Comparison of ENCODE assay signal across 8 mouse cellular contexts in genomic region chr14:54152485-54153235, GRCm38 (mm10).
DNase-seq lines count a peak whose midpoint lies in the region; ATAC-seq and TF ChIP-seq lines count a peak whose summit lies in the region.

No protein-coding gene starts in this region.

- peak; percentile 60 for TF ChIP-seq CTCF in forebrain, postnatal 0 days (IDR thresholded peaks at IDR 0.05; ENCODE audit: low read depth)
- peak; percentile 59; the same call in 1 of the 2 replicates for TF ChIP-seq CTCF in brain, embryonic 14.5 days (IDR thresholded peaks at IDR 0.05; ENCODE audit: borderline replicate concordance, extremely low read depth, insufficient read depth, insufficient read length)
- TF ChIP-seq CTCF in stomach, postnatal 0 days (IDR thresholded peaks at IDR 0.05; ENCODE audit: low read depth), result peak; percentile 84

- H3K27me3 ChIP-seq in forebrain, postnatal 0 days (ENCODE audit: insufficient read depth, low read length), result no peaks in the 10 kb centered on the region
- no peaks in the 10 kb centered on the region for H3K27me3 ChIP-seq in forebrain, embryonic 15.5 days
- no peaks in the 10 kb centered on the region for H3K27me3 ChIP-seq in stomach, postnatal 0 days (ENCODE audit: control insufficient read depth, insufficient read depth, low read length)

- no peak for TF ChIP-seq POLR2A in brain, embryonic 14.5 days (IDR thresholded peaks at IDR 0.05; ENCODE audit: borderline replicate concordance, extremely low read depth, insufficient read depth, insufficient read length, poor library complexity, severe bottlenecking)

- no peak for TF ChIP-seq EP300 in stomach, postnatal 0 days (optimal IDR thresholded peaks at IDR 0.05)

- peak; percentile 46 for DNase-seq in forebrain, postnatal 0 days
- peak; percentile 82 for DNase-seq in brain, embryonic 14.5 days (ENCODE audit: low read depth)
- peak; percentile 56 for DNase-seq in forelimb bud, embryonic 11.5 days (ENCODE audit: low read depth, low spot score)
- DNase-seq in induced T-regulatory cell, adult 2 months (ENCODE audit: low read depth), result peak; percentile 9
- peak; percentile 30 to 70 for DNase-seq in left cerebral cortex, postnatal 10 days (ENCODE audit: extremely low spot score in 1 of 2, low spot score in 2 of 2)
- DNase-seq in mesoderm, embryonic 11.5 days (ENCODE audit: low read depth, low spot score), result peak; percentile 65
- peak; percentile 77 for DNase-seq in stomach, postnatal 0 days (ENCODE audit: low spot score)

- intact Hi-C loops in left cerebral cortex, postnatal 10 days (cut with DNase I), result loop anchor here (2.0 to 5.0 kb wide), 2 partner anchors 70 to 88 kb away; no protein-coding TSS in a partner anchor

- H3K4me3 ChIP-seq in forebrain, postnatal 0 days (ENCODE audit: low read depth, low read length), result no peak overlapping the region
- H3K4me3 ChIP-seq in forebrain, embryonic 15.5 days, result no peak overlapping the region
- H3K4me3 ChIP-seq in stomach, postnatal 0 days (ENCODE audit: low read depth, low read length), result no peak overlapping the region

- H3K9ac ChIP-seq in forebrain, postnatal 0 days, result no peak overlapping the region
- H3K9ac ChIP-seq in forebrain, embryonic 15.5 days (replicated peaks), result no peak overlapping the region
- H3K9ac ChIP-seq in stomach, postnatal 0 days (ENCODE audit: low read length), result no peak overlapping the region

- no peak overlapping the region for H3K4me2 ChIP-seq in forebrain, postnatal 0 days (ENCODE audit: low read depth)
- no peak overlapping the region for H3K4me2 ChIP-seq in forebrain, embryonic 15.5 days (replicated peaks)
- no peak overlapping the region for H3K4me2 ChIP-seq in stomach, postnatal 0 days (replicated peaks; ENCODE audit: low read depth)

- no peaks in the 10 kb centered on the region for H3K36me3 ChIP-seq in forebrain, postnatal 0 days (ENCODE audit: insufficient read depth)
- no peaks in the 10 kb centered on the region for H3K36me3 ChIP-seq in forebrain, embryonic 15.5 days
- no peaks in the 10 kb centered on the region for H3K36me3 ChIP-seq in stomach, postnatal 0 days (ENCODE audit: control insufficient read depth, insufficient read depth, low read length)

- H3K9me3 ChIP-seq in forebrain, postnatal 0 days (ENCODE audit: low read length), result no peaks in the 10 kb centered on the region
- no peaks in the 10 kb centered on the region for H3K9me3 ChIP-seq in forebrain, embryonic 15.5 days
- no peaks in the 10 kb centered on the region for H3K9me3 ChIP-seq in stomach, postnatal 0 days (ENCODE audit: control insufficient read depth, low read length)

- no peak for ATAC-seq in forebrain, postnatal 0 days
- ATAC-seq in forebrain, embryonic 15.5 days (replicated peaks), result no peak
- ATAC-seq in stomach, postnatal 0 days (ENCODE audit: low FRiP score, low TSS enrichment), result no peak

- H3K27ac ChIP-seq in forebrain, postnatal 0 days (ENCODE audit: low read depth, low read length), result no peak overlapping the region
- no peak overlapping the region for H3K27ac ChIP-seq in forebrain, embryonic 15.5 days (replicated peaks)
- no peak overlapping the region for H3K27ac ChIP-seq in stomach, postnatal 0 days (replicated peaks)

- no peaks in the 10 kb centered on the region for H3K4me1 ChIP-seq in forebrain, postnatal 0 days (ENCODE audit: insufficient read depth)
- H3K4me1 ChIP-seq in forebrain, embryonic 15.5 days, result no peaks in the 10 kb centered on the region
- no peaks in the 10 kb centered on the region for H3K4me1 ChIP-seq in stomach, postnatal 0 days (replicated peaks; ENCODE audit: control insufficient read depth, insufficient read depth)

- 54% methylated on average over 6 of the region's 6 CpGs for WGBS in forebrain, postnatal 0 days
- WGBS in forebrain, embryonic 15.5 days, result 52% methylated on average over 6 of the region's 6 CpGs
- 44% methylated on average over 6 of the region's 6 CpGs for WGBS in stomach, postnatal 0 days

Comparison
In these comparisons a context has a peak if more than half of its experiments do, and no peak if none do; other contexts are left out.
1. DNase-seq: peak in every context shown above with its lines; median percentile 82 in brain, embryonic 14.5 days; 77 in stomach, postnatal 0 days; 65 in mesoderm, embryonic 11.5 days; 56 in forelimb bud, embryonic 11.5 days; 50 in left cerebral cortex, postnatal 10 days; 46 in forebrain, postnatal 0 days; 9 in induced T-regulatory cell, adult 2 months.